Mouse (Mus musculus) heart, embryonic 16.5 days (tissue): ENCODE data around the gene Tbc1d24. TPM values are rescaled to one million over a fixed set of nuclear protein-coding genes. Genes with fewer than 3 reads are reported as not detected.
A peak's percentile ranks its signal among the peaks of the same experiment; 100 is the strongest.

ENCODE experiments used
- ATAC-seq: fragments of 200-750 bp; cut with Nextera tagmentation; replicated peaks from 2 replicates; pipeline ENCODE4 v1.8.0; 2017; ENCODE audit warnings: moderate number of reproducible peaks; ENCODE audit not compliant: insufficient read depth, low FRiP score; ENCODE audit errors: extremely low read depth
- H3K27ac ChIP-seq: fragments of 300-500 bp; sonication (generic); 2 replicates; pipeline ENCODE4 v1.5.1; 2014; ENCODE audit warnings: mild to moderate bottlenecking, low read length, control low read depth, moderate library complexity
- H3K27me3 ChIP-seq: fragments of 300-500 bp; sonication (generic); 2 replicates; pipeline ENCODE4 v1.6.1; 2014; ENCODE audit warnings: low read length, mixed read lengths; ENCODE audit not compliant: control insufficient read depth, insufficient read depth
- H3K36me3 ChIP-seq: fragments of 300-500 bp; sonication (generic); 2 replicates; pipeline ENCODE4 v1.6.1; 2014; ENCODE audit not compliant: control insufficient read depth, insufficient read depth
- H3K4me1 ChIP-seq: fragments of 300-500 bp; sonication (generic); 2 replicates; pipeline ENCODE4 v1.6.1; 2014; ENCODE audit warnings: low read length, mixed read lengths; ENCODE audit not compliant: control insufficient read depth, insufficient read depth
- H3K4me2 ChIP-seq: fragments of 300-500 bp; sonication (generic); 2 replicates; pipeline ENCODE4 v1.6.1; 2014; ENCODE audit warnings: low read depth, mild to moderate bottlenecking, control low read depth, low read length
- H3K4me3 ChIP-seq: fragments of 300-500 bp; sonication (generic); 2 replicates; pipeline ENCODE4 v1.5.1; 2014; ENCODE audit warnings: mild to moderate bottlenecking, control low read depth, low read length
- H3K9ac ChIP-seq: fragments of 300-500 bp; sonication (generic); 2 replicates; pipeline ENCODE4 v1.6.1; 2014; ENCODE audit warnings: low read length, control low read depth
- H3K9me3 ChIP-seq: fragments of 300-500 bp; sonication (generic); replicated peaks from 2 replicates; pipeline ENCODE4 v1.6.1; 2016; ENCODE audit warnings: low read length; ENCODE audit not compliant: control insufficient read depth
- WGBS: fragments of 180-500 bp; shearing (Covaris S2); extraction: QIAGEN DNeasy Blood & Tissue Kit; methylation state at CpG from one replicate; pipeline ENCODE4 v1.1.7; 2014; 5-methylcytosine and 5-hydroxymethylcytosine counted together
- polyA plus RNA-seq: library from polyadenylated mRNA; unstranded; fragments of >200 nt; fragmentation: Nextera tagmentation; extraction: Ambion mirVana; gene quantifications from 2 replicates; pipeline ENCODE4 v1.2.1, GENCODE M21; 2015

Gene Tbc1d24
- polyA plus RNA-seq, 1 experiment from 2014 or later = 3.7 TPM

GRCm38 (mm10) chr17:24151890-24152563 is 53.3 kb downstream of the Tbc1d24 start:
- ATAC-seq = peak; percentile 90
- Histone ChIP-seq H3K36me3 (no peaks in the 10 kb centered on the region; the same call in 1 of the 2 replicates), H3K27ac (no peak overlapping the region), H3K4me1 (peaks cover 4% of the 10 kb centered on the region; the same call in 1 of the 2 replicates), H3K4me3 (peak overlapping the region; percentile 52), H3K9ac (peak overlapping the region; percentile 58), H3K27me3 (no peaks in the 10 kb centered on the region), H3K9me3 (no peaks in the 10 kb centered on the region), H3K4me2 (peak overlapping the region; percentile 80)
- WGBS = 2% methylated on average over 26 of the region's 26 CpGs

- 11% methylated on average over 7 of the region's 7 CpGs for WGBS
- no peak for ATAC-seq
Observed at GRCm38 (mm10) chr17:24151382-24151781, 54.0 kb downstream of the Tbc1d24 start.

GRCm38 (mm10) chr17:24150824-24151223 is 54.5 kb downstream of the Tbc1d24 start, which contains the start of gene Pdpk1:
Gene Pdpk1, minus strand, starts transcription at chr17:24150924.
- H3K27me3 ChIP-seq = no peaks in the 10 kb centered on the region
- 85% methylated on average over 2 of the region's 2 CpGs for WGBS
- no peaks in the 10 kb centered on the region for H3K36me3 ChIP-seq
- H3K4me3 ChIP-seq = peak within 1 kb of the TSS; percentile 52
- no peak within 1 kb of the TSS for H3K27ac ChIP-seq
- peaks cover 4% of the 10 kb centered on the region; the same call in 1 of the 2 replicates for H3K4me1 ChIP-seq
- peak within 1 kb of the TSS; percentile 58 for H3K9ac ChIP-seq
- H3K9me3 ChIP-seq = no peaks in the 10 kb centered on the region
- no peak for ATAC-seq
- peak within 1 kb of the TSS; percentile 80 for H3K4me2 ChIP-seq

More at GRCm38 (mm10) chr17:24151382-24151781, 54.0 kb downstream of the Tbc1d24 start:
- Histone ChIP-seq H3K4me2 (peak overlapping the region; percentile 80), H3K9me3 (no peaks in the 10 kb centered on the region), H3K27ac (no peak overlapping the region), H3K4me1 (peaks cover 4% of the 10 kb centered on the region; the same call in 1 of the 2 replicates), H3K36me3 (no peaks in the 10 kb centered on the region), H3K4me3 (peak overlapping the region; percentile 52), H3K27me3 (no peaks in the 10 kb centered on the region), H3K9ac (peak overlapping the region; percentile 58)

GRCm38 (mm10) chr17:24149421-24149820 is 55.9 kb downstream of the Tbc1d24 start:
- Histone ChIP-seq H3K27ac (no peak overlapping the region), H3K4me1 (peaks cover 4% of the 10 kb centered on the region; the same call in 1 of the 2 replicates), H3K27me3 (no peaks in the 10 kb centered on the region), H3K9me3 (no peaks in the 10 kb centered on the region), H3K4me2 (no peak overlapping the region), H3K36me3 (no peaks in the 10 kb centered on the region), H3K9ac (no peak overlapping the region), H3K4me3 (no peak overlapping the region)
- no peak for ATAC-seq
- WGBS = 86% methylated on average over 7 of the region's 7 CpGs

- no peaks in the 10 kb centered on the region for H3K9me3 ChIP-seq
- no peak overlapping the region for H3K9ac ChIP-seq
- WGBS = 34% methylated on average over 2 of the region's 2 CpGs
- no peak overlapping the region for H3K27ac ChIP-seq
- no peaks in the 10 kb centered on the region for H3K27me3 ChIP-seq
- H3K4me1 ChIP-seq = peaks cover 16% of the 10 kb centered on the region
- H3K4me2 ChIP-seq = no peak overlapping the region
- no peaks in the 10 kb centered on the region for H3K36me3 ChIP-seq
- H3K4me3 ChIP-seq = no peak overlapping the region
- no peak for ATAC-seq
Observed at GRCm38 (mm10) chr17:24142897-24143296, 62.5 kb downstream of the Tbc1d24 start.

- Histone ChIP-seq H3K9ac (peak overlapping the region; percentile 95), H3K36me3 (no peaks in the 10 kb centered on the region), H3K4me3 (peak overlapping the region; percentile 89), H3K9me3 (no peaks in the 10 kb centered on the region), H3K4me2 (peak overlapping the region; percentile 74), H3K27me3 (no peaks in the 10 kb centered on the region), H3K4me1 (peaks cover 23% of the 10 kb centered on the region), H3K27ac (peak overlapping the region; percentile 92)
- under 1% methylated on average over 55 of the region's 57 CpGs for WGBS
- ATAC-seq = peak; percentile 97
Observed at GRCm38 (mm10) chr17:24141425-24141920, 63.9 kb downstream of the Tbc1d24 start.

- Histone ChIP-seq H3K9ac (peak overlapping the region; percentile 95), H3K4me3 (peak overlapping the region; percentile 89), H3K27ac (peak overlapping the region; percentile 92), H3K27me3 (no peaks in the 10 kb centered on the region), H3K4me2 (peak overlapping the region; percentile 69), H3K36me3 (no peaks in the 10 kb centered on the region), H3K9me3 (no peaks in the 10 kb centered on the region), H3K4me1 (peaks cover 23% of the 10 kb centered on the region)
- ATAC-seq = peak; percentile 52
- WGBS = under 1% methylated on average over 35 of the region's 43 CpGs
Observed at GRCm38 (mm10) chr17:24140845-24141424, 64.4 kb downstream of the Tbc1d24 start.

- no peaks in the 10 kb centered on the region for H3K27me3 ChIP-seq
- no peak for ATAC-seq
- no peaks in the 10 kb centered on the region for H3K36me3 ChIP-seq
- H3K4me1 ChIP-seq = peaks cover 23% of the 10 kb centered on the region
- no peak overlapping the region for H3K27ac ChIP-seq
- H3K9me3 ChIP-seq = no peaks in the 10 kb centered on the region
- H3K9ac ChIP-seq = peak overlapping the region; percentile 95
- 82% methylated on average over 4 of the region's 4 CpGs for WGBS
- H3K4me3 ChIP-seq = peak overlapping the region; percentile 89
- peak overlapping the region; percentile 69 for H3K4me2 ChIP-seq
Observed at GRCm38 (mm10) chr17:24139968-24140367, 65.4 kb downstream of the Tbc1d24 start.

- H3K9ac ChIP-seq = no peak overlapping the region
- no peak overlapping the region for H3K4me2 ChIP-seq
- H3K36me3 ChIP-seq = no peaks in the 10 kb centered on the region
- H3K4me3 ChIP-seq = no peak overlapping the region
- WGBS = 91% methylated on average over 3 of the region's 3 CpGs
- no peak for ATAC-seq
- H3K27ac ChIP-seq = no peak overlapping the region
- H3K4me1 ChIP-seq = peaks cover 26% of the 10 kb centered on the region
- H3K27me3 ChIP-seq = no peaks in the 10 kb centered on the region
- H3K9me3 ChIP-seq = no peaks in the 10 kb centered on the region
Observed at GRCm38 (mm10) chr17:24139256-24139655, 66.1 kb downstream of the Tbc1d24 start.
